Mouse (Mus musculus): ENCODE results near the gene Trpm3. TPM values are rescaled to one million over a fixed set of nuclear protein-coding genes. Genes with fewer than 3 reads are reported as not detected.

Trpm3 gene
- total and polyA plus RNA-seq, 3 experiments, result 0.49 TPM; not detected in 2

- Histone ChIP-seq H3K4me3 (ENCODE audit: low read depth, low read length) (no peak overlapping the region), H3K27me3 (ENCODE audit: insufficient read depth, low read length) (no peaks in the 10 kb centered on the region), H3K9me3 (replicated peaks) (no peaks in the 10 kb centered on the region), H3K4me1 (ENCODE audit: insufficient read depth, low read depth, low read length) (no peaks in the 10 kb centered on the region), H3K36me3 (replicated peaks) (no peaks in the 10 kb centered on the region)
- ATAC-seq (ENCODE audit: extremely low read depth, insufficient number of reproducible peaks, low FRiP score, poor library complexity, severe bottlenecking) (no peak), DNase-seq (ENCODE audit: low spot score) (no peak)
- TF ChIP-seq CTCF (IDR thresholded peaks at IDR 0.05; ENCODE audit: low read depth, low read length), result no peak
- TF ChIP-seq GATA2 (IDR thresholded peaks at IDR 0.05; ENCODE audit: borderline replicate concordance, low read depth, low read length), result no peak
Measured at GRCm38 (mm10) chr19:22768242-22768641, 629.4 kb downstream of the Trpm3 start.

DNA sequence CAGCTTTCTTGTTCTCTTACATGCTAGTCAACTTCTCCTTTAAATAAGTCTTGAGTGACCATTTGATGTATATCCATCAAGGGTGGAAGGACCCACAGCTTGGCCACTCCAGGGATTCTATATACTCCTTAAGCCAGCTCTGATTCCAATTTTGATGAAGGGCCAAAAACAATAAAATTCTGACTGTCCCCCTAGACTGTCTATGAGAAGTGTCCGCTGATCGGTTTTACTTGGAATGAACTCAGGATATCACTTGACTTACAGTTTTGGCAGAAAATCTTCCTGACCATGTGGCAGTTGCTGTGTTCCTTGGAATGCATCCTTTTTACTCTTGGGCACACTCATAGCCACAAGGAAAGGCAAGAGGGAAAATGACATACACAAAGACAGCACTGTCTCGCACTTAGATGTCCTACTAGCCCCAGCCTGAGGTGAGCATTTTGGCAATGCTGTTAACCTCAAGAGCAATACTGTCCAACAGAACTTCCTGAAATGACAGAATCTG, 636.4 kb downstream of the Trpm3 start:
- no peaks in the 10 kb centered on the region for H3K36me3 ChIP-seq (replicated peaks)
- H3K9me3 ChIP-seq (replicated peaks), result no peaks in the 10 kb centered on the region
- no peaks in the 10 kb centered on the region for H3K4me1 ChIP-seq (ENCODE audit: insufficient read depth, low read depth, low read length)
- no peaks in the 10 kb centered on the region for H3K27me3 ChIP-seq (ENCODE audit: insufficient read depth, low read length)
- DNase-seq (ENCODE audit: low spot score) (no peak), ATAC-seq (ENCODE audit: extremely low read depth, insufficient number of reproducible peaks, low FRiP score, poor library complexity, severe bottlenecking) (no peak)
- H3K4me3 ChIP-seq (ENCODE audit: low read depth, low read length), result no peak overlapping the region
- no peak for TF ChIP-seq GATA2 (IDR thresholded peaks at IDR 0.05; ENCODE audit: borderline replicate concordance, low read depth, low read length)
- TF ChIP-seq TAL1 (conservative IDR thresholded peaks at IDR 0.05; ENCODE audit: low read depth, low read length), result no peak
- no peak for TF ChIP-seq CTCF (IDR thresholded peaks at IDR 0.05; ENCODE audit: low read depth, low read length)
- no peak for TF ChIP-seq POLR2AphosphoS5 (IDR thresholded peaks at IDR 0.05; ENCODE audit: insufficient replicate concordance, low read depth, low read length)
- no peak for TF ChIP-seq GATA1 (IDR thresholded peaks at IDR 0.05; ENCODE audit: borderline replicate concordance, low read length)

- H3K27me3 ChIP-seq (ENCODE audit: insufficient read depth, low read length), result no peaks in the 10 kb centered on the region
- no peaks in the 10 kb centered on the region for H3K9me3 ChIP-seq (replicated peaks)
- H3K4me1 ChIP-seq (ENCODE audit: insufficient read depth, low read depth, low read length), result no peaks in the 10 kb centered on the region
- DNase-seq (ENCODE audit: low spot score), result no peak
- H3K36me3 ChIP-seq (replicated peaks), result no peaks in the 10 kb centered on the region
- no peak for ATAC-seq (ENCODE audit: extremely low read depth, insufficient number of reproducible peaks, low FRiP score, poor library complexity, severe bottlenecking)
- TF ChIP-seq GATA2 (IDR thresholded peaks at IDR 0.05; ENCODE audit: borderline replicate concordance, low read depth, low read length) (no peak), POLR2AphosphoS5 (IDR thresholded peaks at IDR 0.05; ENCODE audit: insufficient replicate concordance, low read depth, low read length) (no peak), GATA1 (IDR thresholded peaks at IDR 0.05; ENCODE audit: borderline replicate concordance, low read length) (no peak), TAL1 (conservative IDR thresholded peaks at IDR 0.05; ENCODE audit: low read depth, low read length) (no peak), CTCF (IDR thresholded peaks at IDR 0.05; ENCODE audit: low read depth, low read length) (no peak)
- H3K4me3 ChIP-seq (ENCODE audit: low read depth, low read length), result no peak overlapping the region
Measured at GRCm38 (mm10) chr19:22780192-22780843, 641.5 kb downstream of the Trpm3 start.

GRCm38 (mm10) chr19:22781579-22781978, 642.7 kb downstream of the Trpm3 start:
- no peak for DNase-seq (ENCODE audit: low spot score)
- no peak for ATAC-seq (ENCODE audit: extremely low read depth, insufficient number of reproducible peaks, low FRiP score, poor library complexity, severe bottlenecking)
- no peak overlapping the region for H3K4me3 ChIP-seq (ENCODE audit: low read depth, low read length)
- TF ChIP-seq TAL1 (conservative IDR thresholded peaks at IDR 0.05; ENCODE audit: low read depth, low read length), result no peak
- no peak for TF ChIP-seq POLR2AphosphoS5 (IDR thresholded peaks at IDR 0.05; ENCODE audit: insufficient replicate concordance, low read depth, low read length)
- no peaks in the 10 kb centered on the region for H3K4me1 ChIP-seq (ENCODE audit: insufficient read depth, low read depth, low read length)
- no peaks in the 10 kb centered on the region for H3K27me3 ChIP-seq (ENCODE audit: insufficient read depth, low read length)
- H3K36me3 ChIP-seq (replicated peaks), result no peaks in the 10 kb centered on the region
- no peaks in the 10 kb centered on the region for H3K9me3 ChIP-seq (replicated peaks)

DNA sequence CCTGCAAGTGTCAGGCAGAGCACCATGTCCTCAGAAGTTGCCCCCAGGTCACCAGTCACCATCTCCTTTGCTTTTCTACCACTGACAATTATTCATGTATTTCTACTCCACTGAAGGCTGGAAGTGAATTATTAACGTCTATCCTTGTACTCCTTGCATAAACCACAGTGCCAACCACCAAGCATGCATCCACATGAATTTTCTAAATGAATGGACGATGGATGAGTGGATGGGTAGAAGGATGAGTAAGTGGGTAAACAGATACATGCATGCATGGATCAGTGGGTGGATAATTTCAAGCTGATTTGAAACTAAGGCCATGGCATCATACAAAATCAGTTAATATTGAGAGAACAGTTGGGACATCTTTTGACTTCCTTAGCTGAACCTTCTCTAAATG, 644.9 kb downstream of the Trpm3 start:
- no peak for DNase-seq (ENCODE audit: low spot score)
- Histone ChIP-seq H3K9me3 (replicated peaks) (no peaks in the 10 kb centered on the region), H3K27me3 (ENCODE audit: insufficient read depth, low read length) (no peaks in the 10 kb centered on the region), H3K4me1 (ENCODE audit: insufficient read depth, low read depth, low read length) (no peaks in the 10 kb centered on the region), H3K36me3 (replicated peaks) (no peaks in the 10 kb centered on the region), H3K4me3 (ENCODE audit: low read depth, low read length) (no peak overlapping the region)
- ATAC-seq (ENCODE audit: extremely low read depth, insufficient number of reproducible peaks, low FRiP score, poor library complexity, severe bottlenecking), result no peak
- no peak for TF ChIP-seq TAL1 (conservative IDR thresholded peaks at IDR 0.05; ENCODE audit: low read depth, low read length)
- no peak for TF ChIP-seq POLR2AphosphoS5 (IDR thresholded peaks at IDR 0.05; ENCODE audit: insufficient replicate concordance, low read depth, low read length)
- TF ChIP-seq CTCF (IDR thresholded peaks at IDR 0.05; ENCODE audit: low read depth, low read length), result no peak

DNA sequence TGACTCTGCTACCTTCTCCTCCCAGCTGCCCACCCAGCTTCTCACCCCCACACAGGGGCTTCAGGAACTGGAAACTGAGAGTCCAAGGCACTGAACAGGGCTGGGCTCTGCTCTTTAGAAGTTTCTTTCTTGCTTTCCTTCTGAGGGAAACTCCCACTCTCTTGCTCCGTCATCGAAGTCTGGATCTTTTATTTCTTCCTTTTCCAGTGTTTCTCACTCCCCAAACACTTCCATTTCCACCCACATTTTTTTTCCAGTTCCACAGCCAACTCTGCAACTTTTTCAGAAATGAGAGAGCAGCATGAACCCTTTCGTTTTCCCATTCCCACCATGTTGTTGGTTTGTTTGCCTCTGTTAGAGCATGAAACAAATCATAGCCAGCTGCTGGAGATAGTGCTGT, 650.9 kb downstream of the Trpm3 start:
- ATAC-seq (ENCODE audit: extremely low read depth, insufficient number of reproducible peaks, low FRiP score, poor library complexity, severe bottlenecking) (no peak), DNase-seq (ENCODE audit: low spot score) (no peak)
- no peaks in the 10 kb centered on the region for H3K9me3 ChIP-seq (replicated peaks)
- no peaks in the 10 kb centered on the region for H3K4me1 ChIP-seq (ENCODE audit: insufficient read depth, low read depth, low read length)
- H3K36me3 ChIP-seq (replicated peaks), result no peaks in the 10 kb centered on the region
- TF ChIP-seq POLR2AphosphoS5 (IDR thresholded peaks at IDR 0.05; ENCODE audit: insufficient replicate concordance, low read depth, low read length) (no peak), GATA1 (IDR thresholded peaks at IDR 0.05; ENCODE audit: borderline replicate concordance, low read length) (no peak), TAL1 (conservative IDR thresholded peaks at IDR 0.05; ENCODE audit: low read depth, low read length) (no peak), GATA2 (IDR thresholded peaks at IDR 0.05; ENCODE audit: borderline replicate concordance, low read depth, low read length) (no peak), CTCF (IDR thresholded peaks at IDR 0.05; ENCODE audit: low read depth, low read length) (no peak)
- no peak overlapping the region for H3K4me3 ChIP-seq (ENCODE audit: low read depth, low read length)
- H3K27me3 ChIP-seq (ENCODE audit: insufficient read depth, low read length), result no peaks in the 10 kb centered on the region

- Histone ChIP-seq H3K9me3 (replicated peaks) (no peaks in the 10 kb centered on the region), H3K27me3 (ENCODE audit: insufficient read depth, low read length) (0 out of 2 replicates have a peak, but pooled peaks cover 4% of the 10 kb centered on the region), H3K4me3 (ENCODE audit: low read depth, low read length) (no peak overlapping the region), H3K4me1 (ENCODE audit: insufficient read depth, low read depth, low read length) (no peaks in the 10 kb centered on the region), H3K36me3 (replicated peaks) (no peaks in the 10 kb centered on the region)
- TF ChIP-seq POLR2AphosphoS5 (IDR thresholded peaks at IDR 0.05; ENCODE audit: insufficient replicate concordance, low read depth, low read length) (no peak), GATA1 (IDR thresholded peaks at IDR 0.05; ENCODE audit: borderline replicate concordance, low read length) (no peak), CTCF (IDR thresholded peaks at IDR 0.05; ENCODE audit: low read depth, low read length) (no peak)
- DNase-seq (ENCODE audit: low spot score), result no peak
- no peak for ATAC-seq (ENCODE audit: extremely low read depth, insufficient number of reproducible peaks, low FRiP score, poor library complexity, severe bottlenecking)
Measured at GRCm38 (mm10) chr19:22796996-22797395, 658.1 kb downstream of the Trpm3 start.
